Mouse (Mus musculus): ENCODE measurements around the gene Mfsd6l. TPM values are rescaled to one million over a fixed set of nuclear protein-coding genes. Genes with fewer than 3 reads are reported as not detected.

Gene Mfsd6l
- polyA plus RNA-seq, 1 experiment from 2014 or later = 2.1 TPM

Other genes starting within 250 kb of the Mfsd6l start
- gene Ntn1, start 155.4 kb upstream of the Mfsd6l start, polyA plus RNA-seq (2015; fragmentation: Nextera tagmentation; extraction: Ambion mirVana) = 16.5 and 16.9 TPM in 2 replicates
- 0.57 and 0.68 TPM in 2 replicates for gene Pik3r5, start 124.1 kb upstream of the Mfsd6l start, polyA plus RNA-seq (2015; fragmentation: Nextera tagmentation; extraction: Ambion mirVana)
- gene Pik3r6, start 53.2 kb upstream of the Mfsd6l start, polyA plus RNA-seq (2015; fragmentation: Nextera tagmentation; extraction: Ambion mirVana) = 4.4 and 5.6 TPM in 2 replicates
- 3.2 and 3.8 TPM in 2 replicates for gene Ccdc42, start 30.8 kb downstream of the Mfsd6l start, polyA plus RNA-seq (2015; fragmentation: Nextera tagmentation; extraction: Ambion mirVana)
- gene Myh10, start 135.4 kb downstream of the Mfsd6l start, polyA plus RNA-seq (2015; fragmentation: Nextera tagmentation; extraction: Ambion mirVana) = 130 and 137 TPM in 2 replicates

Measured in kidney, embryonic 15.5 days (tissue).